Mouse (Mus musculus): Measurements from ENCODE around the gene Olfr1277.

Olfr1277 gene

GRCm38 (mm10) chr2:111274006-111274405 is at the start of gene Olfr1277:
TSS of gene Olfr1277 (minus strand) at chr2:111274106.
- no peak for DNase-seq (ENCODE audit: low spot score in 2 of 2)

- DNase-seq (ENCODE audit: low spot score in 2 of 2), result no peak
These were observed 39.8 kb upstream of the Olfr1277 start, which contains the start of gene Olfr1280 for GRCm38 (mm10) chr2:111313717-111314116. TSS of gene Olfr1280 (plus strand) at chr2:111314017.

- no peak for DNase-seq (ENCODE audit: low spot score in 2 of 2)
These were observed 26.5 kb upstream of the Olfr1277 start, which contains the start of gene Olfr1279 for GRCm38 (mm10) chr2:111300374-111300773. TSS of gene Olfr1279 (plus strand) at chr2:111300635.

GRCm38 (mm10) chr2:111298541-111298940 is 24.6 kb upstream of the Olfr1277 start:
- no peak for DNase-seq (ENCODE audit: low spot score in 2 of 2)

GRCm38 (mm10) chr2:111289836-111290235 is 15.9 kb upstream of the Olfr1277 start, which contains the start of gene Olfr1278:
TSS of gene Olfr1278 (plus strand) at chr2:111290136.
- DNase-seq (ENCODE audit: low spot score in 2 of 2), result no peak

- no peak for DNase-seq (ENCODE audit: low spot score in 2 of 2)
These were observed 19.7 kb downstream of the Olfr1277 start, which contains the start of gene Olfr1276 for GRCm38 (mm10) chr2:111254216-111254615. TSS of gene Olfr1276 (plus strand) at chr2:111254516.

- DNase-seq (ENCODE audit: low spot score in 2 of 2), result no peak
These were observed 38.7 kb downstream of the Olfr1277 start, which contains the start of gene Olfr1275 for GRCm38 (mm10) chr2:111235186-111235585. TSS of gene Olfr1275 (minus strand) at chr2:111235286.

GRCm38 (mm10) chr2:111229502-111229901 is 44.4 kb downstream of the Olfr1277 start, which contains the start of gene 4930430A15Rik:
TSS of gene 4930430A15Rik (minus strand) at chr2:111229602.
- no peak for DNase-seq (ENCODE audit: low spot score in 2 of 2)
